Mouse (Mus musculus) adrenal gland, adult (tissue): Measurements from ENCODE around the gene Rabgap1l.
"Not testable (repeated sequence)": the region's sequence is repeated elsewhere in the genome, so short reads cannot be mapped to it uniquely, and the experiment has no call there.

ENCODE experiments used
- DNase-seq, 2 experiments: peaks; one replicate each; pipeline ENCODE4 v3.0.0; 2022 to 2023; ENCODE audit warnings: low spot score in 1 of 2; ENCODE audit not compliant: inconsistent age in 2 of 2

The Rabgap1l gene

DNA sequence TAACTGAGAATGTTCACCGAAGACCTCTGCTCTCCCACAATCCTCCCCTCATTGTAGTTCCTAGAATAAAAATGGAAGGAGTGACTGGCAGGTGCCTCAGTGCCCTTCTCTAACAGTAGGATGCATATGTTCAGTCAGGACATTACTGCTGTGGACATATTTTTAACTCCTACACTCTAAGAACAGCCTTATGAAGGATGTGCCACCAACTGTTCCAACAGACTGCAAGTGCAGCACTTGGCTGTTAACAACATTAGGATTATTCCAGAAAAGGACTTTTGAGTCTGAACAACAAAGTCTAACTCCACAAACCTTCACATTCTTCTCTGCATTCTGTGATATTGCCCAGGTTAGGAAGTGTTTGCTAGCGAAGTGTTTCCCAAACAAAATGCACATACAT is 501.0 kb downstream of the Rabgap1l start:
- no peak for DNase-seq

DNA sequence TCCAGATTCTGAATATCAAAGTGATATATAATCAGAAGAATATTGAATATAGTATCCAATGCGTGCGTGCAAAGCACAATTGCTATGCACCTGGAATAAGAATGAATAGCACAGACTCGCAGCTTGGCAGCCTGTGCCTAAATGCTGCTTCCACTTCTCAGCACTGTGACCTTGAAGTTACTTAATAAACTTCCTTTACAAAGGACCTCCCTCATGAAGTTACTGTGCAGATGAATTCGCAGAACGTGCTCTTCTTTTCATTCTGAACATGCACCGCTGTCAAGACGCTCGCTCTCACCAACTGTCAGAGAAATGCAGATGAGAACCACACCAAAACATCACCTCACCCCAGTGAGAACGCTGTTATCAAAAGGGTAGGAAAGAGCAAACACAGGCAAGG is 502.8 kb downstream of the Rabgap1l start:
- no peak for DNase-seq

DNA sequence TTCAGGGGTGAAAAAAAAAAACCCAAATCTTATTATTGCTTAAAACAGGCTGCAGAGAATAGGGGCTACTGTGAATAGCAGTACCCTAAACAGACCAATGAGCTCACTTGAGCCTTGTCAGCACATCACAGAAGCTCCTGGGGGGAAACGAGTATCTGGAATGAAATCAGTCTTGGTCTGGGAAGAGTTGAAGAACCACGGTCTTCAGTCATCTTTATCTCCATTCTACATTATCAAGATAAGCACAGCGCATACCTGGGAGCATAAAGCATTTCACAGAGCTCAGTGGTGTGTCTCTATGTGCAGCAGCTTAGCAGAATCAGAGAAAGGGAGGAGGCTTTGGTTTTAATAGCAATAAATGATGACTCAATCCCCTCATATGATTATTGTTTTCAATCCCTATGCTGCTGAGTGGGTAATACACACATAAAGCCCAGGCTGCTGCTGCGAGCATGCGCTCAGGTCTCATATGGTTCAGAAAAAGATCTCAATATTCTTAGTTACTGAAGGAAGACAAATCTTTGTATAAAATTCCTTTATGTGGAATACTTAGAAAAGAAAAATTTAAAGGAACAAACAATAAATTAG is 505.9 kb downstream of the Rabgap1l start:
- no peak for DNase-seq

GRCm38 (mm10) chr1:160286400-160287057 is 506.5 kb downstream of the Rabgap1l start:
- no peak for DNase-seq

DNA sequence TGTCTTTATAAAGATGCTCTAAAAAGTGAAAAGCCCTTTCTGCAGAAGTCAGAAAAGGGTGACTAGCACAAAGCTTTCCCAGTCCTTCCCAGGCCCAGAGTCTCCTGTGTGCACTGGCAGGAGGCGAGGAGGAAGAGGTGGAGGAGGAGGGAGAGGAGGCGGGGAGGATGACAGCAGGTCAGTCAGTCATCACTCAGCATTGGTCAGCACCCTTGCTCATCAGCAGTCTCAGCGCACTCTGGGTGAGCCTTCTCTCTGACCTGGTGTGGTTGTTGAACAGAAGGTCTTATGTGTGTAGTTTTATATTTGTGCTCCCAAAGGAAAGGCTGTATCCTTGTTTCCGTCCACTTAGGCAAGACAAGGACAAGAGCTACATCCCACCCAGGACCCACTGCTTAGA is 508.8 kb downstream of the Rabgap1l start:
- no peak for DNase-seq

- not testable (repeated sequence) for DNase-seq
These were observed 510.7 kb downstream of the Rabgap1l start for GRCm38 (mm10) chr1:160282166-160282874.

DNA sequence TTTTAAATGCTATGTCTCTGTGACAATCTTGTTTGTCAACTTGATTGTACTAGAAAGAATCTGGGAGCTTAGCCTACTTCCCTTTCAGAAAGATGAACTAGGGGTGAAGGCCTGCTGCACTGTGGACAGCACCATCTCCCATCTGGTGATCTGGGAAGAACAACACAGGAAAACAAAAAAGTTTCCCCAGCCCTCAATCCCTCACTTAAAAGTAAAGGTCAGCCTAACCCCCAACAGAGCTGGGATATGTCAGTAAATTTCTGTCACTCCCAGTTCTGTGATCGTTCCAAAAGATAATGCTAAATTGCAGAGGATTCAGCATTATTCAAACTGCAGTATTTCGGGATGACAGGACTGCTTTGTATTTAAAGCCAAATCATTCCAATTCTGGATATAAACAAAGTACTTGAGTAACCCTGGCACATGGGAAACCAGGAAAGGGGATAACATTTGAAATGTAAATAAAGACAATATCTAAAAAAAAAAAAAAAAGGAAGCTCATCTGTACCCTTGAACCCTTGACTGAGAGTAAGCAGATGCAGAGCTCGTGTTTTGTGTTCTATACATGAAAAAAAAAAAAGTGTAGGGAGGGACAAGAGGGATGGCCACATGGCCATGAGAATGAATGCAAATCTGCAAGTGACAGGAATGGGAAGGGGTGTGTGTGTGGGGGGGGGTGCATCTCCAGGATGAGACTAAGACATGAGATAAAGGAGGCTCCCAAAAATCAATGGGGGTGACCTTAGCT is 511.5 kb downstream of the Rabgap1l start:
- DNase-seq: peak in 1 of 2 experiments; percentile 52

- no peak for DNase-seq
These were observed 512.4 kb downstream of the Rabgap1l start for GRCm38 (mm10) chr1:160280603-160281002.

DNA sequence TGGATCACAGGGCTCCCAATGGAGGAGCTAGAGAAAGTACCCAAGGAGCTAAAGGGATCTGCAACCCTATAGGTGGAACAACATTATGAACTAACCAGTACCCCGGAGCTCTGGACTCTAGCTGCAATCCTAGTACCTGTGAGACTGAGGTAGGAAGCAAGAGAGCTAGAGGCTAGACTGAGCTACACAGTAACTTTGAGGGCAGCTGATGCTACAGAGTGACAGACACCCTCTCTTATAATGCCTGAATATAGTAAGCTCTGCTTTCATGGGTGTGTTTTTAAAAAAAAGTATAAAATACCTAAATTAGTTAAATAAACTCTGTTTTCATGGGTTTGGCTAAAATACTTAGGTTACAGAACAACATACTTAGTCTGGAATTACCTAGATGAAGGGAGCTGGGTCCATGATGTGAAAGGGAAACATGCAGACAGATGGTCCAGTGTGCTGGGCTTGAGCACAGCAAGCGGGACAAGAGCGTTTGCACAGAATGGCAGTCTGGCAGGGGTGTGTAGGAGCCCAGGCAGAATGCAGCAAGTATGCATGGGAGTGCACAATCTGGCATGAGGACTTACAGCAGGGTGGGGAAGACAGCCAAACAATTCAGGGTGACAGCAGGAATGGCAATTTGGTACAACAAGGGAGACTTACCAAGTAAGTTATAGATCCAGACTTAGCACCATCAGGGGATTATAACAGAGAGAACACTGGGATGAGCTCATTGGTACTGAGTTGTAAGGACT is 514.9 kb downstream of the Rabgap1l start:
- DNase-seq: no peak

DNA sequence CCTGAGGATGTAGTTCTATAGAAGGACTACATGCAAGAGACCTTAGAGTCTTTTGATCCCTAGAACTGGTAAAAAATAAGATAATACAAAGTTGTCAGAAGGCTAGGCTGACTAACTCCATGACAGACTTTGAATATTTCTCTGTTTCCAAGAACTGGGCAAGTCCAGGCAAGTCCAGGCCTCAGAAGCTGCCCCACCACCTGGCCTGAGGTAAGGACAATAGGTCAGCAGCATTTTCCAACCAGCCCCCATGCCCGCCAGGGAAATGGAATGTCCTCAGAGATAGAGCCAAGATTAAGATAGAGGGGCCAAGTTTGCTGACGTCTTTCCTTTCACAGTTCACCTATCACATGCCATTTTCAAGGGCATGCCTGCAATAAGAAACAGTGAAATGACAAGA is 517.8 kb downstream of the Rabgap1l start:
- DNase-seq: peak in 1 of 2 experiments; percentile 41

DNA sequence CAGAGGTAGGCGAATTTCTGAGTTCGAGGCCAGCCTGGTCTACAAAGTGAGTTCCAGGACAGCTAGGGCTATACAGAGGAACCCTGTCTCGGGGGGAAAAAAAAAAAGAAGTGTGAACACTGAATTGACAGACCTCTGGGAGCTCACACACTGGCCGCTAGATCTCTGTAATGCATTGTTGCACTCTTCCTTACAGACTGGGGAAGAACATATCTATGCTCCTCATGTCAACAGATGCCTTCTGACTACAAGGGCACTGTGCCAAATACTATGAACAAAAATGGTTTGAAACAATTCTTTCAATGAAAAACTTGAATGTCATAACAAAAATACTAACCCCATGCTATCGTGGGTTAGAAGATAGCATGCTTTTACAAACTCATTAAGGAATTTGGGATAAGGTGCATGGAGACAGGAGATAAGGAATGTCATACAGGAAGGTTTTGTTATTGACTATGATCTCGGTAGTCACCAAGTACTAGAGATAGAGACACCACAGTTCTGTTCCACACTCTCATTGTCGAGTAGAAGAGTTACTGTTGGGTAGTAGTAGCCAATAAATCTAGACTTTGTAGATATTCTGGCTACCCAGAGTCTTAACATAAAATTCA is 519.8 kb downstream of the Rabgap1l start:
- no peak for DNase-seq

GRCm38 (mm10) chr1:160271282-160271967 is 521.6 kb downstream of the Rabgap1l start:
- no peak for DNase-seq

DNA sequence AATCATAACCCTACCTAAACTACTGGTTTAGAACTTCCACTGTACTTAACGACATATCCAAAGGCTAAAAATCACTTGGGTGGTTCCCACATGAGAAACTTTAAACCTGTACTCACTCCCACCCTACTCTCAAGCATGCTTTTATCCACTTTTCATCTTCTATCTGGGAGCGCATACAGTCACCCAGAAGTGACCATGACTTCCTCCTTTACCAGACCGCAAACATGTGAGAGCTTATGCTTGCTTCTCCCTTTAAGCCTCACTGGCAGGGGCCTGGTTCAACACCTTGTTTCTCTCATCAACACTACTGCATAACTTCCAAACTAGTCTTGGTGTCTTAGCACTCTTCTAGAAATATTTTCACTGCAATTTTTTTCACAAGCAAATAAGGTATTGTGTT is 524.7 kb downstream of the Rabgap1l start:
- DNase-seq: no peak

DNA sequence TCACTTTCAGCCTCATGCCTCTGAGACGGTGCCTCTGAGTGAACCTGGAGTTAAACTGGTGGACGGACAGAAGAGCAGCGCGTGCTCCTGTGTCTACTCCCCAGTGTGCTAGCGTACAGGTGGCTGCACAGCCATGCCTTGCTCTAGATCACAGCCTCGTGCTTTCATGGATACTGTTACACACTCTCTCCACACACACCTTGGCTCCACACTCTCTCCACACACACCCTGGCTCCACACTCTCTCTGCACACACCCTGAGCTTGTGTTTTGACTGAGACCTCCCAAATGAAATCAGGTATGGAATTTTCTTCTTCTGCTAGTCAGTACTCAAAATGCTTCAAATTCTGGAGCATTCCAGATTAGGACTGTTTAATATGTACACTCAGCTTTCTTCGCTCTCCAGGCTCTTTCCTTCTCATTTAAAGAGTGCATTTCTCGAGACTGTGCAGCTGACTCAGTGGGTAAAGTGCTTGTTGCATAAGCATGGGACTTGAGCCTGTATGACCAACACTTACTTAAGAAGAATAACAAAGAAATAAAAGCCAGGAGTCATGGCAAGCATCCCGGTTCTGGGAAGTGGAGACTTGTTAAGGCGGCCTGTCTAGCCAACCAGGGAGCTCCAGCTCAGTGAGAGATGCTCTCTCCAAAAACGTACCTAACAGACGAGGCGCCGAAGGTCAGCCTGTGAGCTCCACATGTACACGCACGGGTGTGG is 529.2 kb downstream of the Rabgap1l start:
- DNase-seq: peak in 1 of 2 experiments; percentile 35

DNA sequence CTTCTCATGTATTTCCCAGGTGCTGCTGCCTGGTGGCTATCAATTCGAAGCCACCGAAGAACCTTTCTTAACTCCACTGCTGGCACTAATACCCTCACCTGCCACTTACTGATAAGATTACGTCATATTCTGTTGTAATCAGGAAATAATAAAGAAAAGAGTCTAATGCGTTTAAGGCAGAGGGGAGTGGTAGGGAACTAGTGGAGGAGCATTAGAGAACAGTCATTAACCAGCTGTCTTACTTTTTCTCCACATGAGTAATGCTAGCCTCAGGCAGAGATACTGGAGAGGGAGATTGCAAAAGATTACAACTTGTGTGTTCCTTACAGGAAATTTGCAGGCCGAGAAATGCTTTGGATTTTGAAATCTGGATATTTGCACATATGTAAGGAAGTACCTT is 530.0 kb downstream of the Rabgap1l start:
- DNase-seq: no peak

GRCm38 (mm10) chr1:160262415-160262814 is 530.6 kb downstream of the Rabgap1l start:
- no peak for DNase-seq

GRCm38 (mm10) chr1:160261849-160262248 is 531.2 kb downstream of the Rabgap1l start:
- no peak for DNase-seq

DNA sequence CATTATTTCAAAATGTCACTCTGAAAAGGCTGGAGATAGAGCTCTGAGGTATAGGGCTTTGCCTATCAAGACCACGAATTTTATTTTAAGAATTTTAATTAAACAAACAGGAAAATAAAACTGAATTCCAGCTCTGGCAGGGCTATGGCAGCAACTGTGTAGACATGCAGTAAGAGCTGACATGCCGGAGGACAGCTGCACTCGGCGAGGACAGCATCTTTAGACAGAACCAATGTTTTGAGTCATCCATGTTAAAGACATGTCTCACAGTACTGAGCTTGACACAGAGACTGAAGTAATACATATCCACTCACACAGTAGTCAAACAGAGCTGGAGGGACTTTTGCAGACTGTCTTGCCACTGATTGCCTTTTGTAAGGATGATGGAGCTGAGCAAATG is 532.4 kb downstream of the Rabgap1l start:
- DNase-seq: no peak

GRCm38 (mm10) chr1:160259884-160260283 is 533.1 kb downstream of the Rabgap1l start:
- no peak for DNase-seq
